Mouse (Mus musculus): ENCODE results near the gene Elovl6.

The Elovl6 gene

DNA sequence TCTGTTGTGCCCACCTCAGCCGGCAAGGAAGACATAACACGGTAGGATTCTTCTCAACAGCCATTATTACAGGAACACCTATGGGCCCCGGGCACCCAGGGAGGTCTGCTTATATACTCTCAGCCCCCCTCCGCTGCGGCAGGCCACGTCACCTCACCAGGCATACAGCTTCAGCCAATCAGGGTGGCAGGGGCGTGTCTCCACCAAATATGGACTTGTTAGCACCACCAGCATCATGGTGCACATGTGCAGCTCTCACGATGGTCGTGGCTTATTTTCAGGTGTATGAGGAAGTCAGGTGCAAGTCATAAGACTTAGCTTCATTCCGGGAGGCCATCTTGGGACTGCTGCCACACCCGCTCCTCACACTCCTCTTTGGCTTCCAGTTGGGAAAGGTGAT lies 9.3 kb downstream of the Elovl6 start:
- no peak for DNase-seq (ENCODE audit: low spot score)

DNA sequence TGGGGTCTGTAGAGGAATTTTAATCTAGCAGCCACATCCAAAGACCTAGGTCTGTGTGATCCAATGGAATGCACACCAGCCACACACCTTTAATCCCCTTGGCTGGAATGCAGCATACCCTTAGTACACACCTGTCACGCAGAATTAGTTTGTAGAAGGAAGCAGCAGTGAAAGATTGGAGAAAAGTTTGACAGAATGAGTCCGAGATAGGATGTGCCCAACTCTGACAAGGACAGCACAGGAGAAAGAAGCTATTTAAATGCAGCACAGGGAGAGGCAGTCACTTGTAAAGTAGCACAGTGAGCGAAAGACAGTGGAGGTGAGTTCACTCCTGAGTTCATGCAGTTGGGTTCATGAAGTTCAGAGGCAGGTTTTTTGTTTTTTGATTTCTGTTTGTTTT lies 11.2 kb downstream of the Elovl6 start:
- DNase-seq (ENCODE audit: low spot score) = no peak

DNA sequence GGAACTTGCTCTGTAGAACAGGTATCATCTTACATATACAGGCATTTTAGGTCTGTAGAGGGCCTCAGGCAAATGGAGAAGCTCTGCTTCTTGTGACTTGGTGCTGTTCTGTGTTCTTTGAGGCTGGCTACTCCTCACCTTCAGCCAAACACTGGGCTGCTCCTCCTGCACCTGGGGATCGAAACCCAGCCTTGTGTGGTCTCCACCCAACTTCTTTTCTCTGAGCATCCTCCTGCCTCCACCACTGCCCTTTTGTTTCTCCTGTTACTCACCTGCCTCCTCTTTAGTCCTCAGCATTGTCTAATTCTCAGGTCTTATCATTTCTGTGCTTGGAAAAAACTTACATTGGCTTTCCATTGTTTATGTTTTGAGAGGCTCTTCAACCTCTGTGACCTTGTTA lies 12.1 kb downstream of the Elovl6 start:
- DNase-seq (ENCODE audit: low spot score) = no peak

- no peak for DNase-seq (ENCODE audit: low spot score)
Observed at GRCm38 (mm10) chr3:129545228-129545627, 13.1 kb downstream of the Elovl6 start.

GRCm38 (mm10) chr3:129545801-129546200 lies 13.6 kb downstream of the Elovl6 start:
- DNase-seq (ENCODE audit: low spot score) = no peak

- no peak for DNase-seq (ENCODE audit: low spot score)
Observed at GRCm38 (mm10) chr3:129547837-129548435, 15.8 kb downstream of the Elovl6 start.

GRCm38 (mm10) chr3:129548760-129549159 lies 16.6 kb downstream of the Elovl6 start:
- DNase-seq (ENCODE audit: low spot score) = no peak

GRCm38 (mm10) chr3:129549546-129549945 lies 17.4 kb downstream of the Elovl6 start:
- DNase-seq (ENCODE audit: low spot score) = no peak

- no peak for DNase-seq (ENCODE audit: low spot score)
Observed at GRCm38 (mm10) chr3:129551581-129552290, 19.6 kb downstream of the Elovl6 start.

DNA sequence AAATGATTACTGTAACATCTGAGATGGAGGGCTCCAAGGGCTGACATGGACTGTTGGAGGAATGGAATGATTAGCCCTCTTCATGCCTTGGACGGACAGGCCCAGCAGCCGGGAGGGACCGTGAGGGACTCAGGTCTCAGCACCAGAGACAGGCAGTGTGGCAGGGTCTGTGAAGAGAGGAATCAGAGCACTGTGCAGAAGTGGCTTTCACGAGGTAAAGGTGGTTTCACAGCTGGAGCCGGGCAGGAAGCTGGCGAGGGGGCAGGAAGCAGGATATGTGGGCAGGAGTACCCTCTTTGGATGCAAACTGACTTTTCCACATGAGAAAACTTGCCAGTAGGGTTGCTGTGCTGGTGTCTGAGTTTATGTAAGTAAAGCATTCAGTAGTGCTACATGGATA lies 20.2 kb downstream of the Elovl6 start:
- DNase-seq (ENCODE audit: low spot score) = no peak

GRCm38 (mm10) chr3:129553173-129553572 lies 21.0 kb downstream of the Elovl6 start:
- no peak for DNase-seq (ENCODE audit: low spot score)

GRCm38 (mm10) chr3:129553661-129554060 lies 21.5 kb downstream of the Elovl6 start:
- DNase-seq (ENCODE audit: low spot score) = no peak

GRCm38 (mm10) chr3:129554436-129554835 lies 22.3 kb downstream of the Elovl6 start:
- no peak for DNase-seq (ENCODE audit: low spot score)

DNA sequence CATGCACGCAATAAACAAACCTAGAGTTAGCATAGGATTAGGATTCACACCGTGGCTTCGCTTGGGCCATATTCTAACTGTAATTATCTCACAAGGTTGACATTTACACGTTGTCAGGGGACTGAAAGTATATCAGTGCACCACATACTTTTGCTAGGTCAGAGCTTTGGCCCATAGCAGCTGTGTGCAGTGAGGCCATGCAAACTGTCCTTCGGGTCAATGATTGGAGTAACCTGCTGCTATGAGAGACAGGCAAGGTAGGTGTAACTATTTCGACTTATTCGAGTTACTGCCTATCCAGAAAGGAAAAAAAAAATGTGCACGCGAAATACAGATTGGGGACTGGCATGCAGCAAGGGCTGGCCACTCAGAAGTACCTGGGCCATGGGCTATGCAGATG lies 24.9 kb downstream of the Elovl6 start:
- DNase-seq (ENCODE audit: low spot score) = no peak

GRCm38 (mm10) chr3:129557566-129557965 lies 25.4 kb downstream of the Elovl6 start:
- DNase-seq (ENCODE audit: low spot score) = no peak

- no peak for DNase-seq (ENCODE audit: low spot score)
Observed at GRCm38 (mm10) chr3:129558016-129558955, 26.1 kb downstream of the Elovl6 start.

- DNase-seq (ENCODE audit: low spot score) = no peak
Observed at GRCm38 (mm10) chr3:129560068-129560467, 27.9 kb downstream of the Elovl6 start.

DNA sequence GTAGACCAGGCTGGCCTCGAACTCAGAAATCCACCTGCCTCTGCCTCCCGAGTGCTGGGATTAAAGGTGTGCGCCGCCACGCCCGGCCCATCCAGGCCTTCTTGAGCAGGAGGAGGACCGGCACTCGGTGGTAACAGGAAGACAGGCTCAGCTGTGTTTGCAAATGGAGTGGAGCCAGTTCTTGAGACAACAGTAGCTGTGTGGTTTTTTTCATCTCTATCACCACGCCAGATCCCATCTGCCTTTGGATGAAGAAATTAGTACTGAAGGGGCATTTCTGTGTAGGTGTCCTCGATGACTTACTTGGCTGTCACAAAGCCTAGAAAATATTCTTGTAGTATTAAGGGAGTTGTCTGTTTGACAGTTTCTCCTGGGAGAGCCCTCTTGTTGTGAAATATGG lies 28.9 kb downstream of the Elovl6 start:
- no peak for DNase-seq (ENCODE audit: low spot score)

DNA sequence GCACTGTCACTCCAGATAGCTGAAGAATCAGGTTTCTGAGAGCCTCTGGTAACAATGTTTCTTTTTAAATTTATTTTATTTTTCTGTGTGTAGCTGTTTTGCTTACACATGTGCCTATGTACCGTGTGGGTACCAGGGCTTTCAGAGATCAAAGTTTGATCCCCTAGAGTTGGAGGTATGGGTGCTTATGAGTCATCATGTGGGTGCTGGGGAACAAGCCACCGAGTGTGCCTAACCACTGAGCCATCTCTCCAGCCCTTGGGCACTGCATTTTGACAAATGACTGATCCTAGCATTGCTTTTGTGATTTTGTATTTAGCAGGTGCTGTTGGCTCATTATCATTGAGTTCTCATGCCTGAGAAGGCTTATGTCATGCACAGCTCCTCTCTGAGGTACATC lies 29.7 kb downstream of the Elovl6 start:
- no peak for DNase-seq (ENCODE audit: low spot score)

- no peak for DNase-seq (ENCODE audit: low spot score)
Observed at GRCm38 (mm10) chr3:129562411-129562810, 30.3 kb downstream of the Elovl6 start.

DNA sequence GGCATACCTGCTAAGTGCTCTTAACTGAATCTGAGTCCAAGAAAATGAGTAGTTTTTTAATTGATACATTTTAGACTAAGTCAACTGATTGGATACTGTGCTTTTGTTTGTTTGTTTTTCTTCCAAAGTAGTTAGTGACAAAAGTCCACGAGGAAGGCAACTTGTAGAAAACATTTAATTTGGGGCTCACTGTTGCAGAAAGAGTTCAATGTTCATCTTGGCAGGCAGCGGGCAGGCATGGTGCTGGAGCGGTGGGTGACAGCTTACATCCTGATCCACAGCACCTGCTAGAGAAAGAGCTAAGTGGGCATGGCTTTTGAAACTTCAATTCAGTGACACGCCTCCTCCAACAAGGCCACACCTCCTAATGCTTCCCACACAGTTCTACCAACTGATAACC lies 31.7 kb downstream of the Elovl6 start:
- no peak for DNase-seq (ENCODE audit: low spot score)

- DNase-seq (ENCODE audit: low spot score) = no peak
Observed at GRCm38 (mm10) chr3:129564852-129565251, 32.7 kb downstream of the Elovl6 start.

GRCm38 (mm10) chr3:129565458-129565857 lies 33.3 kb downstream of the Elovl6 start:
- no peak for DNase-seq (ENCODE audit: low spot score)
